Mouse (Mus musculus) cerebellum, adult 2 months (tissue): ENCODE data around the gene Trim3.

Experiments
- CTCF ChIP-seq: fragments of 200-500 bp; IDR thresholded peaks from 2 replicates; pipeline ENCODE4 v1.5.1; 2011; ENCODE audit warnings: low read depth, mild to moderate bottlenecking, control low read depth, low read length, moderate library complexity, borderline replicate concordance; ENCODE audit not compliant: insufficient read depth
- POLR2A ChIP-seq: fragments of 200-500 bp; IDR thresholded peaks from 2 replicates; pipeline ENCODE4 v1.6.1; 2011; ENCODE audit warnings: low read length, control low read depth, borderline replicate concordance; ENCODE audit not compliant: insufficient read depth

GRCm38 (mm10) chr7:105638776-105639175 is 5.4 kb upstream of the Trim3 start:
- TF ChIP-seq POLR2A (no peak), CTCF (no peak)
